Mouse (Mus musculus) neutrophil, adult 59 days (primary cell): Measurements from ENCODE around the gene Cbx1. TPM values are rescaled to one million over a fixed set of nuclear protein-coding genes. Genes with fewer than 3 reads are reported as not detected.

ENCODE experiments used
- total RNA-seq, 2 experiments: library from RNA; stranded (reverse); gene quantifications; 1 replicate in 1 of 2; 2 replicates in 1 of 2; pipeline ENCODE4 v1.2.4; 2023

The Cbx1 gene
- total RNA-seq = 10 to 100 TPM; 30.5 to 33.8 TPM

GRCm38 (mm10) chr11:96788871-96789795 is at the start of gene Cbx1:
Cbx1 (plus strand) TSS chr11:96789127.

GRCm38 (mm10) chr11:96776968-96777962 is 11.7 kb upstream of the Cbx1 start, which contains the start of gene Snx11:
Snx11 (minus strand) TSS chr11:96777559.

GRCm38 (mm10) chr11:96829813-96830538 is 41.0 kb downstream of the Cbx1 start, which contains the start of gene Nfe2l1:
Nfe2l1 (minus strand) TSS chr11:96829968.

DNA sequence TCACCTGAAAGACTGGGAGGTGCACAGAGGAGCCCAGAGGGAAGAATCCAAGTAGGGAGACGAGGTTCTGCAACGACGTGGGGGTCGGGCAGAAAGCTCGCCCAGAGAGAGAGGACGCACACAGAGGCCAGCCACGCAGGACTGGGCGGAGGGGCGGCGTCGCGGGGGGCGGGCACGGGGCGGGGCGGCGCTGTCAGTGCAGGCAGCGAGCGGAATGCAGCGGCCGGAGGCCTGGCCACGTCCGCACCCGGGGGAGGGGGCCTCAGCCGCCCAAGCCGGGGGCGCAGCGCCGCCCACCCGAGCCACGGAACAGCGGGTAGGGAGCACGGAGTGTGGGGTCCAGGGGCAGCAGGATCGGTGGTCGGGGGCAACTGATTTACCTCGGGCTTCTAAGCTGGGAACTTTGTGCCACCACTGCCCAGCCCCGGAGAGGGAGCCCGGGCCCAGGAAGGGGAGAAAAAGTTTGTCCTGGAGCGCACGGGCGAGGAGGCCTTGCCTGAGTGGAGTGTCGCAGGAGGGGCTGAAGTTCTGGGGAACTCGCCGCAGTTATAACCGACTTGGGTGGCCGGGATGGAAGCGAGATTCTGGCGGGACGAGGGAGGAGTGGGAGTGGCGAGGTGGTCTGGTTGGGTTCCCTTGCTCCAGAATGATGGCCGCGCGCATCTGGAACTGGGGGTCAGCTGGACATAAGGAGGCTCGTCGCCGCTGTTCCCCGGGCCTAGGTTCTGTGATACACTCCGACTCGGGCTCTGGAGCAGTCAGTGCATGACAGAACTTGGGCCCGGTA is 60.9 kb downstream of the Cbx1 start, which contains the start of gene Copz2:
Gene Copz2, plus strand, starts transcription at position 190 of the 787 bp plus-strand sequence.

Other genes with a start within 250 kb of the Cbx1 start
- 10 to 100 TPM; 41.1 to 48.5 TPM for gene Snx11, start 11.6 kb upstream of the Cbx1 start, total RNA-seq
- gene Nfe2l1, start 40.8 kb downstream of the Cbx1 start, total RNA-seq = 10 to 100 TPM; 38.8 to 48.5 TPM
- under 1 TPM; 0.49 to 0.91 TPM for gene Copz2, start 60.7 kb downstream of the Cbx1 start, total RNA-seq
- 10 to 100 TPM; 33.4 to 50.9 TPM for gene Cdk5rap3, start 127.4 kb downstream of the Cbx1 start, total RNA-seq
- under 1 TPM in 1 of 2 experiments, not detected in 1; 0.24 TPM for gene Prr15l, start 139.0 kb downstream of the Cbx1 start, total RNA-seq
- 10 to 100 TPM; 13.4 to 15.7 TPM for gene Pnpo, start 154.9 kb downstream of the Cbx1 start, total RNA-seq
- 10 to 100 TPM; 31.3 to 40.5 TPM for gene Sp2, start 193.8 kb downstream of the Cbx1 start, total RNA-seq
- not detected for gene Sp6, start 224.3 kb downstream of the Cbx1 start, total RNA-seq
- gene Scrn2, start 240.8 kb downstream of the Cbx1 start, total RNA-seq = 1 to 10 TPM; 1.9 to 2.3 TPM